Mouse (Mus musculus): ENCODE data around the gene Ms4a18.
"Not testable (repeated sequence)": the region's sequence is repeated elsewhere in the genome, so short reads cannot be mapped to it uniquely, and the experiment has no call there.

Gene Ms4a18

GRCm38 (mm10) chr19:11017891-11018290 lies at the start of gene Ms4a18:
Gene Ms4a18 (minus strand): TSS chr19:11018031.
- no peak for DNase-seq (ENCODE audit: low read depth in 1 of 2, low spot score in 2 of 2)

- DNase-seq (ENCODE audit: low read depth in 1 of 2, low spot score in 2 of 2), result no peak
Observed at GRCm38 (mm10) chr19:11065202-11065875, 47.5 kb upstream of the Ms4a18 start.

GRCm38 (mm10) chr19:11060900-11061299 lies 43.1 kb upstream of the Ms4a18 start:
- no peak for DNase-seq (ENCODE audit: low read depth in 1 of 2, low spot score in 2 of 2)

GRCm38 (mm10) chr19:11059967-11060366 lies 42.1 kb upstream of the Ms4a18 start:
- DNase-seq (ENCODE audit: low read depth in 1 of 2, low spot score in 2 of 2), result no peak

GRCm38 (mm10) chr19:11055700-11056099 lies 37.9 kb upstream of the Ms4a18 start:
- DNase-seq (ENCODE audit: low read depth in 1 of 2, low spot score in 2 of 2), result not testable (repeated sequence)

- no peak for DNase-seq (ENCODE audit: low read depth in 1 of 2, low spot score in 2 of 2)
Observed at GRCm38 (mm10) chr19:11053277-11053676, 35.4 kb upstream of the Ms4a18 start.

GRCm38 (mm10) chr19:11052877-11053276 lies 35.0 kb upstream of the Ms4a18 start:
- no peak for DNase-seq (ENCODE audit: low read depth in 1 of 2, low spot score in 2 of 2)

- no peak for DNase-seq (ENCODE audit: low read depth in 1 of 2, low spot score in 2 of 2)
Observed at GRCm38 (mm10) chr19:11050286-11050685, 32.5 kb upstream of the Ms4a18 start.

GRCm38 (mm10) chr19:11049426-11049825 lies 31.6 kb upstream of the Ms4a18 start:
- no peak for DNase-seq (ENCODE audit: low read depth in 1 of 2, low spot score in 2 of 2)

GRCm38 (mm10) chr19:11048503-11048902 lies 30.7 kb upstream of the Ms4a18 start:
- DNase-seq (ENCODE audit: low read depth in 1 of 2, low spot score in 2 of 2), result no peak

- no peak for DNase-seq (ENCODE audit: low read depth in 1 of 2, low spot score in 2 of 2)
Observed at GRCm38 (mm10) chr19:11048009-11048408, 30.2 kb upstream of the Ms4a18 start.

- DNase-seq (ENCODE audit: low read depth in 1 of 2, low spot score in 2 of 2), result no peak
Observed at GRCm38 (mm10) chr19:11044996-11045711, 27.3 kb upstream of the Ms4a18 start.

- no peak for DNase-seq (ENCODE audit: low read depth in 1 of 2, low spot score in 2 of 2)
Observed at GRCm38 (mm10) chr19:11044671-11044995, 26.8 kb upstream of the Ms4a18 start.

GRCm38 (mm10) chr19:11037570-11037969 lies 19.7 kb upstream of the Ms4a18 start:
- DNase-seq (ENCODE audit: low read depth in 1 of 2, low spot score in 2 of 2), result no peak

- DNase-seq (ENCODE audit: low read depth in 1 of 2, low spot score in 2 of 2), result no peak
Observed at GRCm38 (mm10) chr19:11022382-11022781, 4.6 kb upstream of the Ms4a18 start.

- no peak for DNase-seq (ENCODE audit: low read depth in 1 of 2, low spot score in 2 of 2)
Observed at GRCm38 (mm10) chr19:11017251-11017650, 580 bp downstream of the Ms4a18 start.

- DNase-seq (ENCODE audit: low read depth in 1 of 2, low spot score in 2 of 2), result no peak
Observed at GRCm38 (mm10) chr19:11015998-11016397, 1.8 kb downstream of the Ms4a18 start.

GRCm38 (mm10) chr19:11015468-11015867 lies 2.4 kb downstream of the Ms4a18 start:
- no peak for DNase-seq (ENCODE audit: low read depth in 1 of 2, low spot score in 2 of 2)

- DNase-seq (ENCODE audit: low read depth in 1 of 2, low spot score in 2 of 2), result no peak
Observed at GRCm38 (mm10) chr19:10993150-10993549, 24.7 kb downstream of the Ms4a18 start, which contains the start of gene Ms4a15. Gene Ms4a15 (minus strand): TSS chr19:10993250.

- DNase-seq (ENCODE audit: low read depth in 1 of 2, low spot score in 2 of 2), result no peak
Observed at GRCm38 (mm10) chr19:10991911-10992310, 25.9 kb downstream of the Ms4a18 start.

- no peak for DNase-seq (ENCODE audit: low read depth in 1 of 2, low spot score in 2 of 2)
Observed at GRCm38 (mm10) chr19:10990751-10991150, 27.1 kb downstream of the Ms4a18 start.

- no peak for DNase-seq (ENCODE audit: low read depth in 1 of 2, low spot score in 2 of 2)
Observed at GRCm38 (mm10) chr19:10988563-10988962, 29.3 kb downstream of the Ms4a18 start.

- DNase-seq (ENCODE audit: low read depth in 1 of 2, low spot score in 2 of 2), result no peak
Observed at GRCm38 (mm10) chr19:10985889-10986288, 31.9 kb downstream of the Ms4a18 start.

All from monocyte, adult 2 months (primary cell).